Mouse (Mus musculus) heart, postnatal 36 days (tissue): Measurements from ENCODE around the gene Nubp2. TPM values are rescaled to one million over a fixed set of nuclear protein-coding genes. Genes with fewer than 3 reads are reported as not detected.

Source experiments
- DNase-seq, 2 experiments: peaks; one replicate each; pipeline ENCODE4 v3.0.0; 2021 to 2022
- intact Hi-C: fragments of 180-260 bp; cut with DNase I; formaldehyde crosslinking; loops from one replicate; pipeline ENCODE4 v1.15.1; 2025
- total RNA-seq, 2 experiments: library from RNA; stranded (reverse); gene quantifications; 2 replicates each; pipeline ENCODE4 v1.2.3; 2021

The Nubp2 gene
- total RNA-seq, 2 experiments from 2014 or later: 20.0 to 22.4 TPM

GRCm38 (mm10) chr17:24873695-24874404 is 12.3 kb downstream of the Nubp2 start:
- intact Hi-C loops: no loop called here
- no peak for DNase-seq

- no peak for DNase-seq
- intact Hi-C loops: no loop called here
Observed at GRCm38 (mm10) chr17:24867914-24868313, 18.2 kb downstream of the Nubp2 start.

GRCm38 (mm10) chr17:24865776-24866175 is 20.4 kb downstream of the Nubp2 start, which contains the start of gene Igfals:
TSS of gene Igfals (plus strand) at chr17:24865997.
- no peak for DNase-seq
- intact Hi-C loops: no loop called here

- DNase-seq: no peak
- intact Hi-C loops: no loop called here
Observed at GRCm38 (mm10) chr17:24861785-24862184, 24.4 kb downstream of the Nubp2 start.

GRCm38 (mm10) chr17:24860076-24860475 is 26.1 kb downstream of the Nubp2 start:
- intact Hi-C loops: no loop called here
- DNase-seq: no peak

GRCm38 (mm10) chr17:24858967-24859366 is 27.2 kb downstream of the Nubp2 start:
- no peak for DNase-seq
- intact Hi-C loops: no loop called here

- DNase-seq: no peak
- intact Hi-C loops: no loop called here
Observed at GRCm38 (mm10) chr17:24857831-24858470, 28.2 kb downstream of the Nubp2 start.

- intact Hi-C loops: no loop called here
- DNase-seq: no peak
Observed at GRCm38 (mm10) chr17:24856589-24856988, 29.6 kb downstream of the Nubp2 start.

- intact Hi-C loops: no loop called here
- no peak for DNase-seq
Observed at GRCm38 (mm10) chr17:24855838-24856464, 30.2 kb downstream of the Nubp2 start.

GRCm38 (mm10) chr17:24851381-24852125 is 34.6 kb downstream of the Nubp2 start:
- no peak for DNase-seq
- intact Hi-C loops: loop anchor here (2.0 to 5.0 kb wide), 2 partner anchors 35 to 86 kb away; partner anchors contain the start of genes Mapk8ip3, Nubp2 and Spsb3

- intact Hi-C loops: loop anchor here (2.0 to 5.0 kb wide), 2 partner anchors 36 to 87 kb away; partner anchors contain the start of genes Mapk8ip3, Nubp2 and Spsb3
Observed at GRCm38 (mm10) chr17:24850773-24851127, 35.4 kb downstream of the Nubp2 start.

GRCm38 (mm10) chr17:24850065-24850772 is 35.9 kb downstream of the Nubp2 start, which contains the start of gene Fahd1:
TSS of gene Fahd1 (minus strand) at chr17:24850364.
- peak; percentile 91 to 98 for DNase-seq
- intact Hi-C loops: loop anchor here (2.0 to 5.0 kb wide), 2 partner anchors 37 to 87 kb away; partner anchors contain the start of genes Mapk8ip3, Nubp2 and Spsb3

More at GRCm38 (mm10) chr17:24850773-24851127, 35.4 kb downstream of the Nubp2 start:
- no peak for DNase-seq

GRCm38 (mm10) chr17:24849733-24850064 is 36.5 kb downstream of the Nubp2 start:
- no peak for DNase-seq
- intact Hi-C loops: loop anchor here (2.0 to 5.0 kb wide), 2 partner anchors 37 to 88 kb away; partner anchors contain the start of genes Mapk8ip3, Nubp2 and Spsb3

GRCm38 (mm10) chr17:24848600-24849031 is 37.5 kb downstream of the Nubp2 start:
- no peak for DNase-seq
- intact Hi-C loops: no loop called here

GRCm38 (mm10) chr17:24847386-24847785 is 38.8 kb downstream of the Nubp2 start:
- DNase-seq: no peak
- intact Hi-C loops: no loop called here

GRCm38 (mm10) chr17:24844525-24844924 is 41.6 kb downstream of the Nubp2 start:
- intact Hi-C loops: no loop called here
- no peak for DNase-seq

GRCm38 (mm10) chr17:24842631-24843030 is 43.5 kb downstream of the Nubp2 start:
- intact Hi-C loops: no loop called here
- DNase-seq: no peak

- intact Hi-C loops: no loop called here
Observed at GRCm38 (mm10) chr17:24841133-24841532, 45.0 kb downstream of the Nubp2 start.

GRCm38 (mm10) chr17:24840341-24840740 is 45.8 kb downstream of the Nubp2 start:
- intact Hi-C loops: no loop called here
- DNase-seq: no peak

More at GRCm38 (mm10) chr17:24841133-24841532, 45.0 kb downstream of the Nubp2 start:
- no peak for DNase-seq

GRCm38 (mm10) chr17:24839842-24840241 is 46.3 kb downstream of the Nubp2 start, which contains the start of gene Hagh:
TSS of gene Hagh (plus strand) at chr17:24840143.
- intact Hi-C loops: no loop called here
- DNase-seq: no peak
